Mouse (Mus musculus) embryonic fibroblast, embryonic 13.5 days (primary cell): ENCODE data around the gene Ifi211. TPM values are rescaled to one million over a fixed set of nuclear protein-coding genes. Genes with fewer than 3 reads are reported as not detected.
A peak's percentile ranks its signal among the peaks of the same experiment; 100 is the strongest.
"Not testable (repeated sequence)": the region's sequence is repeated elsewhere in the genome, so short reads cannot be mapped to it uniquely, and the experiment has no call there.

ENCODE experiments used
- H3K27ac ChIP-seq: 2 replicates; pipeline ENCODE4 v1.5.1; 2012; ENCODE audit warnings: low read length, control low read depth, inconsistent platforms; ENCODE audit not compliant: insufficient read depth
- H3K4me1 ChIP-seq: 2 replicates; pipeline ENCODE4 v1.6.1; 2011; ENCODE audit warnings: low read length; ENCODE audit not compliant: control insufficient read depth, insufficient read depth
- H3K4me3 ChIP-seq: 2 replicates; pipeline ENCODE4 v1.5.1; 2011; ENCODE audit warnings: mild to moderate bottlenecking, control low read depth, low read length; ENCODE audit not compliant: insufficient read depth
- CTCF ChIP-seq: IDR thresholded peaks from 2 replicates; pipeline ENCODE4 v1.5.1; 2011; ENCODE audit warnings: mild to moderate bottlenecking, control low read depth, low read length, moderate library complexity, borderline replicate concordance; ENCODE audit not compliant: insufficient read depth
- POLR2A ChIP-seq: IDR thresholded peaks from 2 replicates; pipeline ENCODE4 v1.6.1; 2011; ENCODE audit warnings: low read depth, mild to moderate bottlenecking, control low read depth, low read length, moderate library complexity
- polyA plus RNA-seq: library from polyadenylated mRNA; stranded (reverse); fragments of >200 nt; gene quantifications from 2 replicates; pipeline ENCODE4 v1.2.4, GENCODE M21; 2011; ENCODE audit warnings: low read depth; ENCODE audit not compliant: missing spikeins, insufficient read length

Gene Ifi211
- polyA plus RNA-seq, 1 experiment: 27.4 TPM

DNA sequence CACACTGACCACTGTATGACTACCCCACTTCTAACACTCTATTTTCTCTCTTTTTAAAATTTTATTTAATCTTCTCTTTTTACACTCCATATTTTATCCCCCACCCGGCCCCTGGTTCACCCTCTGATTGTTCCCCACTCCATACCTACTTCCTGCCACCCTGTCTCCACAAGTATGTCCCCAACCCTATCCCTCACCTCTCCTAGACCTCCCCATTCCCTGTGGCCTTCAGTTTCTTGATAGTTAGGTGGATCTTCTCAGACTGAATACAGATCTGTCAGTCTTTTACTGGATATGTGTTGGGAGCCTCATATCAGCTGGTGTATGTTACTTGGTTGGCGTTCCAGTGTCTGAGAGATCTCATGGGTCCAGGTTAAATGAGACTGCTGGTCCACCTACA, 1.7 kb upstream of the Ifi211 start:
- Histone ChIP-seq H3K27ac (peak overlapping the region; percentile 40; the same call in 1 of the 2 replicates), H3K4me3 (no peak overlapping the region), H3K4me1 (no peaks in the 10 kb centered on the region)
- TF ChIP-seq CTCF: no peak
- TF ChIP-seq POLR2A: no peak

DNA sequence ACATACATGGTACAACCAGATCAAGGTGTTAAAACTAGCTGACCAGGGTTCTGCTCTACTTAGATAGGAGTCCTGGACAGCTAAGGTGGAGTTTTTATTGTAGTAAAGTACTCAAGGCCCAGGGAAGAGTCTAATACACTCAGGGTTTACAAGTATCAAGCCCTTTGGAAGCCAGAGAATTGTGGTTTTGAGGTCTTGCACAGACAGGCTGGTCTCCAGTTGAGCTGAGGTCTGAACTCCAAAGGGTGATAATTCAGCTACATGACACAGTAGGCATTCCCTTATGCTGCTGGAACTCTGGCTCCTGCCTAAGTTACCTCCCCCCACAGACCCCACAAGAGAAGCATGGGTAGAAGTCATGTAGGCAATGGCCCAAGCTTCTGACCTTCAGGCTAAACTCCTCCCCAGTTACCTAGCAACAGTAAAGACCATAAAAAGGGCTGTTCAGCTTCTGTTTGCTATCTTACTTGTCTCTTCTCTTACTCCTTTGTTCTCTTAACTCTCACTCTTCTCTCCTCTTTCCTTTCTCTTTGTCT, 478 bp upstream of the Ifi211 start:
- not testable (repeated sequence) for H3K4me3 ChIP-seq

DNA sequence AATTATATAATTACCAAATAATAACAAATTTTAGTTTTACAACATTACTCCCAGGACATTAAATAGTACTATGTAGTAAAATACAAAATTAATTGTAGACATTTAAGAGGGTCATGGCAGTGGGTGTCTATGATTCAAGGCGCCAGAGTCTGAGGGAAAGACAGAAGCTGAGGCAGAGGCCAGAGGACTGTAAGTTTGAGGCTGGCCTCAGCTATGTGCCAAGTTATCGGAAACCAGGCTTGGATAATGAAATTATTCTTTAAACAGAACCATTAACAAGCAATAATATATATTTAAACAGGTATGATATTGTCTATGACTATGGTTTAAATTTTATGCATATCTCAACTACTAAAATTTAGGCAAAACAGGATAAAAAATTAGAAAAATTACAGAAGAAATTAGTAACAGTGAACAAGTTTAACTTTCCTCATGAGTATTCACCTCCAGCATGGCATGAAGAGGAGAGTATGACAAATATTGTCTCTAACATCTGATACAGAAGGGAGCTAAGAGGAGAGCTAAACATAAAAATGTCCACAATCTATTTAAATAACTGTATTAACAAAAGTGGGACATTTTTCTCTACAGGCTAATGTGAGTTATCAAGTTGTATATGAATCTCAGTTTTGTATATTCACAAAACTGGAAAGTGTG, 910 bp downstream of the Ifi211 start:
- peak overlapping the region; percentile 15 for H3K4me3 ChIP-seq
- H3K4me1 ChIP-seq: no peaks in the 10 kb centered on the region
- TF ChIP-seq CTCF: no peak
- TF ChIP-seq POLR2A: no peak
- no peak overlapping the region for H3K27ac ChIP-seq

More for the DNA sequence above, 478 bp upstream of the Ifi211 start:
- H3K4me1 ChIP-seq: not testable (repeated sequence)
- H3K27ac ChIP-seq: peak overlapping the region; percentile 94

DNA sequence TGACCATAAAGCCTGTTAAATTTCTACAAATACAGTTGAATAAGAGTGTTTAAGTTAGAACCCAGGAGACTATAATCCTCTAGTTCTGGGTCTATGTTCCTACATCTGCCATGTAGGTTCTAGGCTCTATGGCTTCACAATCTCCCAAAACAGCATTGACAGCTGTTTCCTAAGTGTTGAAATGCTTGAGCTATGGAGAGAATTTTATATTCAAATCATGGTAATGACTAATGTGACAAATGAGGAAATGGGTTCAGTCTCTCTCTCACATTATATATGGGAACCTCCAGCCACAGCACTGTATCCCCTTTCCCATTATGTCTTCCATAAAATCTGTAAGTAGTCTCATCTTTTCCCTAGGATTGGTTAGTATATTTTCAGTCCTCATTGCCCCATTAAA, 4.5 kb downstream of the Ifi211 start:
- not testable (repeated sequence) for H3K4me3 ChIP-seq, H3K4me1 ChIP-seq, H3K27ac ChIP-seq

DNA sequence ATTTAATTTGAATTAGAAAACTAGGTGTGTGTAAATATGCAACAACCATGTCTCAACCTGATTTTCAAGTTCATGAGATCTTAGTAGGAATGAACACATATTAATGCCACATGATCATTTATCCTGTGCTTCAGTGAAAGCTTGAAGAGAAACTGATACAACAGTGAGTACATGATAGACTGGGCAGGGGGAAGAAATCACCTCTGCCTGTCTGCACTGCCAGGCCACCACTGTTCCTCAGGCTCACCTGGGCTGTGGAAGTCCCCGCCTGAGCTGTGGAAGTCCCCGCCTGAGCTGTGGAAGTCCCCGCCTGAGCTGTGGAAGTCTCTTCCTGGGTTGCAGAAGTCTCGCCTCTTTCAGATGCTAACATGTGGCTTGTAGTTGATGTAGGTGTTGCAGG, 7.0 kb downstream of the Ifi211 start:
- not testable (repeated sequence) for H3K4me1 ChIP-seq, H3K27ac ChIP-seq, H3K4me3 ChIP-seq

DNA sequence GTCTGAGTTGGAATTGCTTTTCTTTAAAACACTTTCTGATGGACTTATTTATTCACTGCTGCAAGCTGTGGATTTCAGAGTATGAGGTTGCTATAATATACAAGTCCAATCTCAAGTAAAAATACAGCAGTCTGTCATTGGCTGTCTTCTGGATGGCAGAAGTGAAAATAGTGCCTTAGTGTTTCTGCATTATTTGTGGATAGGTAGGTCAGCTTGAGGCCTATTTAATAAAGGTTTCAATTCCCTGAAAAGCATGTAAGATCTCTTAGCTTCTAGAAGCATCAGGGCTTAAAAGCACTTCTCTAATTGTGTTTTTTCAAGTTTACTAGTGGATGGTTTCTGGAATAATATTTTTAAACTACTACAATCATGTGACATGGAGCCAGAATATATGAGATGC, 23.1 kb downstream of the Ifi211 start:
- not testable (repeated sequence) for H3K4me3 ChIP-seq, H3K4me1 ChIP-seq, H3K27ac ChIP-seq

DNA sequence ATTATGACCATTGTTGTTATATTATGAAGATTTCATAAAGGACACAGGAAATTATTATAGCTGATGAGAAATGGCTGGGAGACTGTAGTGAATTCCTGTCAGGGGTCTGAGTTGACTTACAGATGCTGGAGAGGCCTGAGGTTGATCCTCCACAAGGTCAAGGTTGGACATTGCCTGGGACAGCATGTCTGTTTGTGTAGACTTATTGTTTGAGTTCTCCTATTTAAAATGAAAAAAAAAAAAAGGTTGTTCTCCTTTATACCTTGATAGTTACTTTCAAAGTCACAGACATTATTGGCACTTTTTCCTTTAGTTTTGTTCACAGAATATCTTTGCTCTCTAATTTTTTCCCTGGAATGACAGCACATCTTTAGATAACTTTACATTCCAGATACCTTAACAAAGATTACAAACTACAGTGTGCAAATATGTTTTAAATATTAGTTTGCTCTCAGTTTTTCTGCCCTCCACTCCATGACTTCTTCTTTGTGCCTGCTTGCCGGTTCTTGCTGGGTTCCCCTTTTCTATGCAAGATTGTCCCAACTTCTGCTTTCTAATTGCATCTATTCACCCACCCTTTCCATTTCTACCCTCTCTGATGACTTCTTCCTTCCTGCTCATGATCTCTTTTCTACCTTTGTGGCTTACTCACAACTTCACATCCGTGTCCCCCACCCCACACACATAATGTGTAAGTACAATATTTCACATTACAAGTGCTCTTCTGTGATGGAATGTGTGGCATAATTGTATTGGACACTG, 25.6 kb downstream of the Ifi211 start:
- not testable (repeated sequence) for H3K4me1 ChIP-seq, H3K4me3 ChIP-seq, H3K27ac ChIP-seq

DNA sequence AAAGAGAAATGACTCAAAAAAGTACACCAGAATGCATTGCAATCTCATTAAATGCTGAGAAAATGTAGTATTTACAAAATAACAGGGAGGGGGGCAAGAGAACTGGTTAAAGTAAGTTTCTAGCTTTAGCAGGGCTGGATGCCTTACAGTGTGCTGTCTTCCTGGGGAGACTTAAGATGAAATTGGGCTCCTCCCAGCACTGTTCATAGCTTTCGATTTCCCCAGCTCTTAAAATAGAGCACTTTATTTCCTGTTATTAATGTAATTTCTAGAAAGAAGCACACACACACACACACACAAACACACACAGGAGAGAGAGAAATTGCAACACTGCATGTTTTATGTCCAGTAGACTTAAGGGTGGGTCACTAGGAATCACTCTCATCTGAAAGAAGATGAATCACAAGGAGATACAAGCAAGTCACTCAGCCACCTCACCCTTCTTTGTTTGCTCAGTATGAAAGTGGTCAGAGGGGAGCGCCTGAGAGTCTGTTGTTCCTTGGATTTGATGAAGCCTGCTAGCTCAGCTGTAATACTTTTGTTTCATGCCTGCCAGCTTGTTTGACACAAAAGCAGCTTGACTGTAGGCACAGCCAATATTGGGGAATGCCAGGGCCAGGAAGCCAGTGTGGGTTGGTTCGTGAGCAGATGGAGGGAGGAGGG, 32.7 kb downstream of the Ifi211 start:
- H3K4me3 ChIP-seq, H3K27ac ChIP-seq: not testable (repeated sequence)

DNA sequence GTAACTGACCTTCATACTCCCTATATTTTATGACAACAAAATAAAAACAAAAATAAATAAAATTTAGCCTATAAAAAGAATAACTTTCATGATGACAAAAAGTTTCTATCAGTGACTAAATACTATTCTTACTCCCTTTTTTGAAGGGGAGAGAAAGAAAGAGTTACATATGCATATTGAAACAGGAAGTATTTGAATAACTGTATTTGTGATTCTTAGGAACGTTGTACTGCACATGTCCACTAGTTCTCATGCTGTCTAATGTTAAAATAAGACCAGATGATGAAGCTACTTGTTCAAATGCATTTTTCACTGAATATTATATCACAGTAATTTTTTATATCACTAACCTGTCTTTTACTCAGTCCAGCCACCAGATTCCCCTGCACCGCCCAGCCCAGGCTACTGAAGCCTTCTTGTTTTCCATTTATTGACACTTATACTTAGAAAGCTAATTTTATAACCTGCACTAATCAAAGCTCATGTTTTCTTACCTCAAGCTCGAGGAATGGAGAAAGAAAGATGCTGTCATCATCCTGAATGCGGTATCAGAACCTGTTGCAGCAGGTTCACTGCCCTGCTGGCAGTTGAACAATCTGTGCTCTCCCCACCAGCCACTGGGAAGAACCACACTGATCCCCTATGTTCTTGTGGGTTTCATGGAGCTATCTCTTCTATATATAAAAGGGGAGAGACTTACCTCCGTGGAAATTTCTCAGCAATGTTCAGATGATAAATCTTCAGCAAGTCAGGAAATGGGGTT, 33.4 kb downstream of the Ifi211 start:
- H3K4me1 ChIP-seq, H3K4me3 ChIP-seq, H3K27ac ChIP-seq: not testable (repeated sequence)

More for the DNA sequence above, 32.7 kb downstream of the Ifi211 start:
- not testable (repeated sequence) for H3K4me1 ChIP-seq

DNA sequence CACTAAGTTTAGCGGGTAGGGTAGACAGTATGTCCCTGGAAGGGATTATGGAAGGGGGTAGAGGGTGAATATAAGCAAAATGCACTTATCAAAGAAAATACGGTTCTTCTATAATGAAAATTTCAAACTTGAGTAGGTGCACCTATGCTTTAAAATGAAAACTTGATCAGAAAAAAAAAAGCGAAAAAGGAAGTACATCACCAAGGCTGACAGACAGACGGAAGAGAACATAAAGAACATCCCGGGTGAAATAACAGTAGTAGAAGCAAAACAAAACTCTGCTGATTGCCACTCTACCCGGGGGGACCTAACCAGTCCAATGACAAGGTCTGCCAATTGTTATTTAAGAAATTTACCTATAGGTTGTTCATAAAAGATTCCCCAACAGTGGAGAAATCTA, 34.6 kb downstream of the Ifi211 start:
- H3K4me3 ChIP-seq: not testable (repeated sequence)

DNA sequence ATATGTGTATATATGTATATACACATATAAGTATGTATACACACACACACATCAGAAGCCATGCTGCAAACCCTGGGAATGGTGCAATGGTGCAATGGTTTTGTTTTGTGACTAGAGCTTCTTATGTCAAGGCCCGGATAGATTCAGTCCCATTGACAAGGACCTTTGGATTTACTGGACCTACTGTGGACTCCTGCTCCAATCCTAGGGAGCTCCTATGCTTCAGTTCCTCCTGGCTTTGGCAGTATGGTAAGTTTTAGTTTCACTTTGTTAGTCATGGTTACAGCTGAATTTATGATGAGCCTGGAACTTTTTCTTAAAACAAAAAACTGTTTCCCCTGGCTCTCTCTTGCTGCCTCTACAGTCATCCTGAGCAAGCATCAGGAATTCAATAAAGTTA, 35.7 kb downstream of the Ifi211 start:
- not testable (repeated sequence) for H3K4me1 ChIP-seq, H3K4me3 ChIP-seq, H3K27ac ChIP-seq

More for the DNA sequence above, 34.6 kb downstream of the Ifi211 start:
- not testable (repeated sequence) for H3K27ac ChIP-seq, H3K4me1 ChIP-seq

DNA sequence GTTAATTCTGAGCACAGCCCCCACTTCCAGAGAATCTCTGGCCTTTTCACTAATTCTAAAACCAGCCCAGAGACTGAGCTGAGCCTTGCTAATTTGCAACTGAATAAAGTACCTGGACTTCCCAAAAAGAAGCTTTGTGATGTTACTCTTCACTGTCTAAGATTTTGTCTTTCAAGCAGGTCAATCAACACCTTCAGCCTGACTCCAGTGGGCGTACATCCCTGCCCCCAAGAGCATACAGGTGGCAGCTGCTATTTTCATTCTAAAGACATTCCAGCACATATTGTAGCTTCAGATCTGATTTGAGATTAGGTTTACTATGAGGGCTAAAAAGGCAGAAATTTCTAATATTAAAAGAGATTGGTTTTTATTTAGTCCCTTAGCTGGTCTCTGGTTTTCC, 44.3 kb downstream of the Ifi211 start:
- H3K4me1 ChIP-seq, H3K4me3 ChIP-seq, H3K27ac ChIP-seq: not testable (repeated sequence)
